Mouse (Mus musculus): Measurements from ENCODE around the gene Spock1.
"Not testable (repeated sequence)": the region's sequence is repeated elsewhere in the genome, so short reads cannot be mapped to it uniquely, and the experiment has no call there.

Spock1 gene

GRCm38 (mm10) chr13:57589338-57589914 is 318.7 kb downstream of the Spock1 start:
- not testable (repeated sequence) for DNase-seq (ENCODE audit: low spot score)

GRCm38 (mm10) chr13:57588558-57589273 is 319.4 kb downstream of the Spock1 start:
- no peak for DNase-seq (ENCODE audit: low spot score)

- DNase-seq (ENCODE audit: low spot score) = no peak
These were observed 323.0 kb downstream of the Spock1 start for GRCm38 (mm10) chr13:57585131-57585530.

GRCm38 (mm10) chr13:57582314-57582976 is 325.7 kb downstream of the Spock1 start:
- DNase-seq (ENCODE audit: low spot score) = no peak

GRCm38 (mm10) chr13:57577541-57578244 is 330.4 kb downstream of the Spock1 start:
- no peak for DNase-seq (ENCODE audit: low spot score)

- no peak for DNase-seq (ENCODE audit: low spot score)
These were observed 334.6 kb downstream of the Spock1 start for GRCm38 (mm10) chr13:57573501-57573900.

GRCm38 (mm10) chr13:57568404-57568803 is 339.7 kb downstream of the Spock1 start:
- DNase-seq (ENCODE audit: low spot score) = no peak

GRCm38 (mm10) chr13:57555186-57555585 is 352.9 kb downstream of the Spock1 start:
- DNase-seq (ENCODE audit: low spot score) = no peak

GRCm38 (mm10) chr13:57549743-57550142 is 358.4 kb downstream of the Spock1 start:
- DNase-seq (ENCODE audit: low spot score) = no peak

GRCm38 (mm10) chr13:57536988-57537547 is 371.1 kb downstream of the Spock1 start:
- no peak for DNase-seq (ENCODE audit: low spot score)

GRCm38 (mm10) chr13:57534325-57534724 is 373.8 kb downstream of the Spock1 start:
- no peak for DNase-seq (ENCODE audit: low spot score)

GRCm38 (mm10) chr13:57525946-57526345 is 382.2 kb downstream of the Spock1 start:
- no peak for DNase-seq (ENCODE audit: low spot score)

- no peak for DNase-seq (ENCODE audit: low spot score)
These were observed 383.6 kb downstream of the Spock1 start for GRCm38 (mm10) chr13:57524546-57524945.

GRCm38 (mm10) chr13:57523366-57523765 is 384.8 kb downstream of the Spock1 start:
- DNase-seq (ENCODE audit: low spot score) = no peak

- no peak for DNase-seq (ENCODE audit: low spot score)
These were observed 385.8 kb downstream of the Spock1 start for GRCm38 (mm10) chr13:57522319-57522718.

GRCm38 (mm10) chr13:57521152-57521551 is 387.0 kb downstream of the Spock1 start:
- DNase-seq (ENCODE audit: low spot score) = no peak

GRCm38 (mm10) chr13:57519790-57520189 is 388.3 kb downstream of the Spock1 start:
- DNase-seq (ENCODE audit: low spot score) = no peak

GRCm38 (mm10) chr13:57515737-57516136 is 392.4 kb downstream of the Spock1 start:
- DNase-seq (ENCODE audit: low spot score) = no peak

GRCm38 (mm10) chr13:57501552-57501951 is 406.6 kb downstream of the Spock1 start:
- DNase-seq (ENCODE audit: low spot score) = no peak

GRCm38 (mm10) chr13:57496778-57497177 is 411.4 kb downstream of the Spock1 start:
- no peak for DNase-seq (ENCODE audit: low spot score)

- no peak for DNase-seq (ENCODE audit: low spot score)
These were observed 413.3 kb downstream of the Spock1 start for GRCm38 (mm10) chr13:57494838-57495237.

- DNase-seq (ENCODE audit: low spot score) = no peak
These were observed 419.2 kb downstream of the Spock1 start for GRCm38 (mm10) chr13:57488926-57489325.
